Mouse (Mus musculus) liver, adult 10 weeks (tissue): ENCODE results near the gene Ncbp1. TPM values are rescaled to one million over a fixed set of nuclear protein-coding genes. Genes with fewer than 3 reads are reported as not detected.

Experiments used
- polyA plus RNA-seq: library from polyadenylated mRNA; stranded (reverse); fragments of 350-450 nt; fragmentation: Illumina TruSeq; extraction: RNeasy Lipid Tissue Mini Kit (QIAGEN cat#74804); gene quantifications from one replicate; pipeline ENCODE4 v1.2.3, GENCODE M21; 2014; ENCODE audit warnings: low read depth, low replicate concordance

Gene Ncbp1
- polyA plus RNA-seq: 19.8 TPM

DNA sequence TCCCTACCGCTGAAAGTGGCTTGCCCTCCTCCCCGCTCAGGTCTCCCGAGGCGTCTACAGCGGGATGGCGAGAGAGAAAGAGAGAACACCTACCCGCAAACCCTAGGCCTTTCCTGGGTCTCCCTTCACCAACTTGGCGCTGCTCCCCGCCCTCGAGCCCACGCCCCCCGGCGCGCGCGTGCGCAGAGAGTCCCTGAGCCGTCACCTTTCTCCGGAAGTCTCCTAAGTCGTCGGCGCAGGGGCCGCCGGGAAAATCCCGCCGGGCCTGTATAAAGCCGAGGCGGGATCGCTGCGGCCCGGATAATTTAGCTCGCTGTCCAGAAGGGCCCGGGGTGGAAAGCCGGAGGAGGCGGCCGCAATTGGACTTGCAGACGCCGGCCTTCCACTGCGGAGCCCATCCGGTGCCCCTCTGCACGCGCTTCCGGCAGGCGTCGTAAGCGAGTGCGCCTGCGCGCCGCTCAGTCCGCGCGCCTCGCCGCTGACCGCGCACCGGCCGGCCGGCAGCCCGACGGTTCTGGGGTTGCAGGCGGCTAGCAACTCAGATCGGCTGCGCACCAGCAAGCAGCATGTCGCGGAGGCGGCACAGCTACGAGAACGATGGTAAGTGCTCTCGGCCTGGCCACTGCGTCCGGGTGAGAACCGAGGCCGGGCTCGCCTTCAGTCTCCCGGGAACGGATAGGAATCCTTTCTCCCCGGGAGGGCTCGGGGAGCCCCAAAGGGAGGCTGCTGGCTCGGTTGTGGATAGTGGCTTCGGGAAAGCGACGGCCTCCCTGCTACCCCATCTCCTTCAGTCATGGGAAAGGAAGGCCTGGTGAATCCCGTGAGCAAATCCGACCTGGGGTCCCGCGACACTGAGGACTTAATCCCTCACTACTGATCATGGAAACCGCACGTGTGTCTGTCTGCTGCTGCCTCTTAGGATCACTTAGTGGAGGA lies at the start of gene Ncbp1, which contains the start of gene Tstd2:
Gene Ncbp1, plus strand, starts transcription at position 327 of the 936 bp plus-strand sequence.
Gene Tstd2, minus strand, starts transcription at position 408 of the 936 bp plus-strand sequence.

DNA sequence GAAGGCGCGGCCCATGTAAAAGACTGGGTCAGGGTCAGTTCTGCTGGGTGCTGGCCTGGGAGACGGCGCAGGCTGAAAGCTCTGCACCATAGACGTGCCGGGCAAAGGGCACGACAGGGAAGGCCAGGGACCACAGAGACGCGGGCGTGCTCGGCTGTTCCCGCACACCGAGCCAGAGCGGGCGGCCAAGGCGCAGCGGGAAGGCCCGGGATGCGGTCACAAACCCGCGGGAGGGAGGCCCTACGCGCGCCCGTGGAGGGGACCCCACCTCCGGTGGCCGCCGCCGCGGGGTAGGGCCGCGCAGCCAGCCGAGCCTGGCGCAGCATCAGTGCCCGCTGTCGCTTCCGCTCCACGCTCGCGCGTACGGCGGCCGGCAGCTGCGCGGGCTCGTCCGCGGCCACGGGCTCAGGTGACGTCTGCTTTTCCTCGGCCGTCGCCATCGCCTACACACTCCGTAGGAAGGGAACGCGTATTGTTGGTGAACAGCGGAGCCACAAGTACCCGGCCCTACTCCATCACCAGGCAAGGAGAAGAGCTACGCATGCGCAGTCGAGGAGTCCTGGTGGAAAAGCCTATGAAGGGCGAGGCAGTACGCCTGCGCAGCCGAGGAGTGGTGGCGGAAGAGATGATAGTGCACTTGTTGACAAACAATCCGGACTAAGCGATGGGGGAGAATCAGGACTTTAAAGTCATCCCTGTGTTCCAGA lies 57.5 kb downstream of the Ncbp1 start, which contains the start of gene Xpa:
Gene Xpa, minus strand, starts transcription at position 531 of the 707 bp plus-strand sequence.

Other genes starting within 250 kb of the Ncbp1 start
- gene Ccdc180, start 248.3 kb upstream of the Ncbp1 start, polyA plus RNA-seq: not detected
- 30.2 TPM for gene Tdrd7, start 173.3 kb upstream of the Ncbp1 start, polyA plus RNA-seq
- 0.16 TPM for gene Tmod1, start 99.7 kb upstream of the Ncbp1 start, polyA plus RNA-seq
- gene Tstd2, start 81 bp downstream of the Ncbp1 start, polyA plus RNA-seq: 11.5 TPM
- 35.7 TPM for gene Xpa, start 57.7 kb downstream of the Ncbp1 start, polyA plus RNA-seq
- not detected for gene Foxe1, start 205.0 kb downstream of the Ncbp1 start, polyA plus RNA-seq